Mouse (Mus musculus) heart, postnatal 0 days (tissue): ENCODE measurements around the gene Aoc3. TPM values are rescaled to one million over a fixed set of nuclear protein-coding genes. Genes with fewer than 3 reads are reported as not detected.
"Not testable (repeated sequence)": the region's sequence is repeated elsewhere in the genome, so short reads cannot be mapped to it uniquely, and the experiment has no call there.

Source experiments
- ATAC-seq: fragments of 200-750 bp; cut with Nextera tagmentation; 2 replicates; pipeline ENCODE4 v1.8.0; 2017; ENCODE audit warnings: low read depth, moderate number of reproducible peaks, moderate library complexity; ENCODE audit not compliant: insufficient read depth
- DNase-seq: peaks from one replicate; pipeline ENCODE4 v3.0.0-alpha.2; 2016; ENCODE audit warnings: low spot score
- H3K27ac ChIP-seq: fragments of 300-500 bp; sonication (generic); 2 replicates; pipeline ENCODE4 v1.5.1; 2014; ENCODE audit warnings: low read depth, mild to moderate bottlenecking
- H3K27me3 ChIP-seq: fragments of 300-500 bp; sonication (generic); 2 replicates; pipeline ENCODE4 v1.6.1; 2014; ENCODE audit warnings: low read length, mixed read lengths; ENCODE audit not compliant: control insufficient read depth, insufficient read depth
- H3K36me3 ChIP-seq: fragments of 300-500 bp; sonication (generic); replicated peaks from 2 replicates; pipeline ENCODE4 v1.6.1; 2014; ENCODE audit warnings: low read length, mixed read lengths; ENCODE audit not compliant: control insufficient read depth, insufficient read depth
- H3K4me1 ChIP-seq: fragments of 300-500 bp; sonication (generic); 2 replicates; pipeline ENCODE4 v1.6.1; 2014; ENCODE audit warnings: antibody characterized with exemption; ENCODE audit not compliant: control insufficient read depth, insufficient read depth
- H3K4me2 ChIP-seq: fragments of 300-500 bp; sonication (generic); 2 replicates; pipeline ENCODE4 v1.6.1; 2014; ENCODE audit warnings: low read depth, mild to moderate bottlenecking, low read length, moderate library complexity
- H3K4me3 ChIP-seq: fragments of 300-500 bp; sonication (generic); 2 replicates; pipeline ENCODE4 v1.5.1; 2014; ENCODE audit warnings: low read depth, low read length
- H3K9ac ChIP-seq: fragments of 300-500 bp; sonication (generic); replicated peaks from 2 replicates; pipeline ENCODE4 v1.6.1; 2014; ENCODE audit warnings: low read depth, low read length, mixed read lengths
- H3K9me3 ChIP-seq: fragments of 300-500 bp; sonication (generic); replicated peaks from 2 replicates; pipeline ENCODE4 v1.6.1; 2016; ENCODE audit warnings: low read length; ENCODE audit not compliant: control insufficient read depth
- CTCF ChIP-seq: IDR thresholded peaks from 2 replicates; pipeline ENCODE4 v1.5.1; 2016; ENCODE audit warnings: antibody characterized with exemption, control low read depth, low read depth
- EP300 ChIP-seq: IDR thresholded peaks from 2 replicates; pipeline ENCODE4 v1.6.1; 2016; ENCODE audit warnings: antibody characterized with exemption, low read depth
- WGBS: fragments of 180-500 bp; shearing (Covaris S2); extraction: QIAGEN DNeasy Blood & Tissue Kit; methylation state at CpG from one replicate; pipeline ENCODE4 v1.1.7; 2014; 5-methylcytosine and 5-hydroxymethylcytosine counted together
- polyA plus RNA-seq: library from polyadenylated mRNA; unstranded; fragments of >200 nt; fragmentation: Nextera tagmentation; extraction: Ambion mirVana; gene quantifications from 2 replicates; pipeline ENCODE4 v1.2.1, GENCODE M21; 2015
- total RNA-seq: library from RNA; depleted of rRNA; stranded (reverse); fragments of >200 nt; gene quantifications from 2 replicates; pipeline ENCODE4 v1.2.3, GENCODE M21; 2014; ENCODE audit warnings: low replicate concordance

The Aoc3 gene
- total and polyA plus RNA-seq, 2 experiments from 2014 or later = 2.5 to 23.9 TPM

DNA sequence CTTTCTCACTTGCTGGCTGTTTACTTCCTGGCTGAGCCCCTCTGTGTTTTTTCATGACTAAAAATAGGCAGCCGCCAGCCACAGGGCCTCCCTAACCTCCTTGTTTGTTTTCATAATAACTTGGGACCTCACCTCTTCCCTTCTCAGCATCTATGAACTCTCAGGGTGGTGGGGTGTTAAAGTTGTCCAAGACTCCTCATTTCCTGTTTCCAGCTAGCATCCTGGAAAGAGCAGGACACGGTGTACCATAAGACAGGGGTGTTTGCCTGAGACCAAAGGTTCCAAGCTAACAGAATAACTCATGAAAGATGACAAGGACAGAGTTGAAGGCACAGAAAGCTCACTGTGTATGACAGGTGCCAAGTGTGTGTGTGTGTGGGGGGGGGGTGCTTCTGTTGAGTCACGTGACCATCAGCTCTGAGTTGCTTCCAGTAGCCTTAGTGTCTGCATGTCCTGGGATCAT, 30.3 kb downstream of the Aoc3 start:
- no peaks in the 10 kb centered on the region for H3K9me3 ChIP-seq
- H3K4me2 ChIP-seq = peak overlapping the region; percentile 9; the same call in 1 of the 2 replicates
- no peaks in the 10 kb centered on the region for H3K36me3 ChIP-seq
- DNase-seq (peak; percentile 57), ATAC-seq (peak; percentile 68)
- WGBS = 20% methylated on average over 3 of the region's 3 CpGs
- H3K27ac ChIP-seq = peak overlapping the region; percentile 87
- peaks cover 13% of the 10 kb centered on the region for H3K4me1 ChIP-seq
- H3K27me3 ChIP-seq = no peaks in the 10 kb centered on the region
- no peak overlapping the region for H3K9ac ChIP-seq
- TF ChIP-seq CTCF = no peak
- peak; percentile 66; the same call in 1 of the 2 replicates for TF ChIP-seq EP300
- no peak overlapping the region for H3K4me3 ChIP-seq

DNA sequence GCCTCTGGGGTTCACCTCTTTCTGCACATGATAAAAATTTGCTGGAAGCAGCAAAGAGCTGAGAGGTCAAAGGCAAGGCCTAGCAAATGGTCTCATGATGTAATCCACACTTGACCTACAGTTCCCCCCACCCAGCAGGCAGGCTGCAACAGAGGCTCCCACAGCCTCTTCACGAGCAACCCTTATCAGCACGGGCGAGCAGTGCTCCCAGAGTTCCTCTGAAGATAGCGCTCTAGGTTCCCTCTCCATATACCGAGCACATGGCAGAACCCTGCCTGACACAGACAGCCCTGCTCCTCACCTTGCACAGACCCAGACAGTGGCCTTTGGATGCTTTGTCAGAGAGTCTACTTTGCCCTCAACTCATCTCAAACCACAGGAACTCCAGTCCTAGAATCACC, 34.1 kb downstream of the Aoc3 start:
- H3K36me3 ChIP-seq = no peaks in the 10 kb centered on the region
- peaks cover 13% of the 10 kb centered on the region for H3K4me1 ChIP-seq
- H3K4me2 ChIP-seq = no peak overlapping the region
- DNase-seq (no peak), ATAC-seq (no peak)
- no peaks in the 10 kb centered on the region for H3K27me3 ChIP-seq
- H3K9me3 ChIP-seq = no peaks in the 10 kb centered on the region
- H3K27ac ChIP-seq = no peak overlapping the region
- H3K4me3 ChIP-seq = no peak overlapping the region
- 17% methylated on average over 5 of the region's 5 CpGs for WGBS
- no peak for TF ChIP-seq EP300
- TF ChIP-seq CTCF = no peak
- H3K9ac ChIP-seq = no peak overlapping the region

DNA sequence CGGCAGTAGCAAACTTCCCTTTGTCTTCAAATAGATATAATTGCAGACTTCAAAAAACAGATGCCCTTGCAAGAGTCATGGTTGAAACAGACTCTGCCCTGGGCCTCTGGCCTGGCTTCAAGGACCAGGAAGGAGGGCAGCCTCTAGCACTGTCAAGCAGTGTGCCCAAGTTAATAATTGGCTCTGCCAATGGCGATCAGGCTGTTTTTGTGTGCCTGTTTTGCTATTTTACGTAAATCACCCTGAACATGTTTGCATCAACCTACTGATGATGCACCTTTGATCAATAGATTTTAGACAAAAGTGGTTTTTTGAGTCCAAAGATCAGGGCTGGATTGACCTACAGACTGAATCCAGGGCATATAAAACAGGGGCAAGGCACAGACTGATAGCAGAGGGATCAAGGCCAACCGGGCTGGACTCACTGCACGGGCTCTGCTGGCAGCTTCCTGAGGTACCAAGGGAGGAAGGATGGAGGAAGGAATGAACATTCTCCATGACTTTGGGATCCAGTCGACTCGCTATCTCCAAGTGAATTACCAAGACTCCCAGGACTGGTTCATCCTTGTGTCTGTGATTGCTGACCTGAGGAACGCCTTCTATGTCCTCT, 37.0 kb downstream of the Aoc3 start, which contains the start of gene G6pc:
Gene G6pc, plus strand, starts transcription at position 236 of the 610 bp plus-strand sequence.
- WGBS = 70% methylated on average over 8 of the region's 8 CpGs

DNA sequence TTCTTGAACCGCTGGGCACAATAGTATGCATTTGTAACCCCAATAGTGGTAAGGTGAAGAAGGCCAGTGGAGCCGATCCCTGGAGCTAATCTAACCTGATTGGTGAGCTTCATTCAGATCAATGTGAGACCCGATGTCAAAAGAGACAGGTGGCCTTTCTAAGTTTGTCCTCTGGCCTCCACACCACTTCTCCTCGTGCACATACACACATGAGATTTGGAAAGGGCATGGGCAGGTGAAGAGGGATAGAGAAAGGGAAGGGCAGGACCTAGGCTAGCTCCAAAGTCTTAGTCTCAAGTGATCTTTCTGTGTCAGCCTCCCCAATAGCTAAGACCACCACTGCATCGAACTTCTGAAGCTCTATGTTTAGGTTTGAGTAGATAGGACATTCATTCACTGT, 39.7 kb downstream of the Aoc3 start:
- no peaks in the 10 kb centered on the region for H3K9me3 ChIP-seq
- TF ChIP-seq EP300 = no peak
- TF ChIP-seq CTCF = no peak
- H3K4me1 ChIP-seq = no peaks in the 10 kb centered on the region
- no peak overlapping the region for H3K4me3 ChIP-seq
- no peak overlapping the region for H3K4me2 ChIP-seq
- H3K27me3 ChIP-seq = no peaks in the 10 kb centered on the region
- no peak overlapping the region for H3K27ac ChIP-seq
- WGBS = 65% methylated on average over 5 of the region's 5 CpGs
- no peak overlapping the region for H3K9ac ChIP-seq
- DNase-seq (no peak), ATAC-seq (no peak)
- H3K36me3 ChIP-seq = no peaks in the 10 kb centered on the region

More for the DNA sequence above, 37.0 kb downstream of the Aoc3 start, which contains the start of gene G6pc:
- Histone ChIP-seq H3K27ac (no peak within 1 kb of the TSS), H3K4me3 (no peak within 1 kb of the TSS), H3K36me3 (no peaks in the 10 kb centered on the region), H3K4me1 (no peaks in the 10 kb centered on the region), H3K4me2 (no peak within 1 kb of the TSS), H3K9ac (no peak within 1 kb of the TSS), H3K27me3 (no peaks in the 10 kb centered on the region), H3K9me3 (no peaks in the 10 kb centered on the region)
- no peak for ATAC-seq
- no peak for DNase-seq
- TF ChIP-seq EP300 = no peak
- no peak for TF ChIP-seq CTCF

DNA sequence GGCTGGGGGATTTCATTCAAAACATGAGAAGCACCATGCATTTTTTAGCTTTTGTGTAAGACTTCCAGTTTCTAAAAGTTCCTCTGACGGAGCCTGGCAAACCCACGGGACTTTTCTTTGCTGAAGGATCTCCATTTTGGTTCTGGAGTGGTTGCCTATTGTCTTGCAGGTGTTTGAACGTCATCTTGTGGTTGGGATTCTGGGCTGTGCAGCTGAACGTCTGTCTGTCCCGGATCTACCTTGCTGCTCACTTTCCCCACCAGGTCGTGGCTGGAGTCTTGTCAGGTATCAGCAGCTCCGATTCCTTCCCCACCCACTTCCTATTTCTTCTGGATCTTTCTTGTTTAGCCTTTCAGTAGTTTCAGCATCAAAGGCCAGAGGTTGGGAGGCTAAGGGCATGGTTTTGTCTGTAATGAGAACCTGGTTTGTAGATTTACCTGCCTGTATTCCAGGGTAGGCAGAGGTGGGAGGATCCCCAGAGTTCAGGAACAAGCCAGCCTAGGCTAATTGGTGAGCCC, 44.1 kb downstream of the Aoc3 start:
- H3K27me3 ChIP-seq = no peaks in the 10 kb centered on the region
- H3K36me3 ChIP-seq = no peaks in the 10 kb centered on the region
- no peaks in the 10 kb centered on the region for H3K9me3 ChIP-seq
- no peak overlapping the region for H3K27ac ChIP-seq
- 56% methylated on average over 7 of the region's 7 CpGs for WGBS
- H3K4me3 ChIP-seq = no peak overlapping the region
- TF ChIP-seq CTCF = no peak
- TF ChIP-seq EP300 = no peak
- no peaks in the 10 kb centered on the region for H3K4me1 ChIP-seq
- ATAC-seq = no peak
- H3K9ac ChIP-seq = no peak overlapping the region
- H3K4me2 ChIP-seq = no peak overlapping the region
- DNase-seq = no peak

DNA sequence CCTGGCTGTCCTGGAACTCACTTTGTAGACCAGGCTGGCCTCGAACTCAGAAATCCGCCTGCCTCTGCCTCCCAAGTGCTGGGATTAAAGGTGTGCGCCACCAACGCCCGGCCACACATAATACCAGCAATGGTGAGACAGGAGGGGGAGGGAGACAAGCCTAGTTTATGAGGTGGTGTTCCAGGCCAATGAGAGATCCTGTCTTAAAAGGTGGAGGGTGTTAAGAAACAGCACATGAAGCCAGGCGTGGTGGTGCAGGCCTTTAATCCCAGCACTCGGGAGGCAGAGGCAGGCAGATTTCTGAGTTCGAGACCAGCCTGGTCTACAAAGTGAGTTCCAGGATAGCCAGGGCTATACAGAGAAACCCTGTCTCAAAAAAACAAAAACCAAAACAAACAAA, 47.8 kb downstream of the Aoc3 start:
- not testable (repeated sequence) for H3K27me3 ChIP-seq, H3K4me1 ChIP-seq, H3K9me3 ChIP-seq, H3K27ac ChIP-seq, DNase-seq, ATAC-seq, H3K4me2 ChIP-seq, H3K36me3 ChIP-seq, H3K9ac ChIP-seq, H3K4me3 ChIP-seq
- WGBS = 87% methylated on average over 8 of the region's 8 CpGs
